Mouse (Mus musculus): ENCODE results near the gene Lrtm1.

Lrtm1 gene

DNA sequence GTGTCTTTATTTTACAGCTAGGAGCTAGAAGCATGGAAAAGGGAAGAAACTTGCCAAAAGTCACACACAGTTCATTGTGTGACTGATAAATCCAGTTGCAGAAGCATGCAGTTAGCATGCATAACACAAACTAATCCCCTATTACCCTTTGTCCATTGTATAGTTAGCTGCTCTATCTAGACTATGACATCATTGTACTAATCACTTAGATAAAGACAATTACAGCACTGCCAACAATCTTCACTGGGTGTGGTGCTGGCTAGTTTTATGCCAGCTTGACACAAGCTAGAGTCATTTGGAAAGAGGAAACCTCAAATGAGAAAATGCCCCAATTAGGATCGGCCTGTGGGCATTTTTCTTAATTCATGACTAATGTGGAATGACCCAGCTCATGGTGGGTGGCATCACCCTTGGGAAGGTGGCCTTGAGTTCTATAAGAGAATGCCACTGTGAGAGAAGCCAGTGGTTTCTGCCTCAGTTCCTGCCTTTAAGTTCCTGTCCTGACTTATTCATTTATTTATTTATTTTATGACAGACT is 13.9 kb downstream of the Lrtm1 start:
- DNase-seq (ENCODE audit: low read depth), result no peak

DNA sequence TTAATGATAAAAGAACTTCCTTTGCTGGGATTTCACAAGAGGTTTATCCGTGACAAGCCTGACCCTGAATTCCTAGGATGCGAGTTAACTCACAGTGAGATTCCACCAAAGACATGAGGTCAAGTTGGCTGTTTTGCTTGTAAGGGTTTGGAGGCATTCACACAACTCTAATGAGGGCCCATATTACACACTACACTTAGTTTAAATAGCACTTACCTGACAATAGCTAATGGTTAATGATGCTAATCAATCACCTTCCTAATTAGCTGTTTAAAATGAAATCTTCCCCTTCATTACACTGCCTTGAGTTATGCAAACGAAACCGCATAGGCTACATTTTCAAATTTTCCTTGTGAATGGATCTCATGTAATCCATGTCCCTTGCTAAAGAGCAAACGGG is 20.2 kb downstream of the Lrtm1 start:
- DNase-seq (ENCODE audit: low read depth), result no peak

DNA sequence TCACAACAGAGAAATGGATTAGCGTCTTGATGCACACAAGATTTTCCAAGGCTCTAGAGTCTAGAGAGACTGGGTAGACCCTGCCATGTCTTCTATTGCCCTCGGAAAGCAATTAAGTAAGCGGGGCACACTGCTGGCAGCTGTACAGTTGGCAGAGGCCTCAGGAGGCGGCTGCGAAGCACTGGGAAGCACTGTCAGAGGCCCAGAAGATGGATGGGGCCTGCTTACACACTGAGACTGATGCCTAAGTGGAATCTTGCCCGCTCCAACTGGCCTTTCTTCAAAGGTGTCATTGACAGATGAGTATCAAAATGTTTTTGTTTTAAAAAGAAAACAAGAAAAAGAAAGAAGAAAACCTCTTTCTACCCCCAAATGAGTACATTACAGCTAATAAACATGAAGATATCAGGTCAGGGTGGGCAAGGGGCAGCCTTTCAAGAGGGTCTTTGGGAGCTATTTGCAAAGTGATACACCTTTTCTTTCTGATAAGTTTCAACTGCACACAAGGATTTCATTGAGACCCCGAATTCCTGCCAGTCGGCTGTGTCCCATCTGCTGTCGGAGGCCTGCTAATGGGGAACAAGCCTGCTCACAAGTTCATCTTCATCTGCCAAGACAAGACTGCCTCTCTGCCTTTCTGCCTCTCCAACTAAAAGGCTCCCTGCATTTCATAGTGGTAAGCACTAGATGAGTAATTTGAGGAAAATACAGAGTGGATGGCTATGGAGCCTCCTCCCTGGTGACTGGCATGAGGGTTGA is 22.8 kb downstream of the Lrtm1 start:
- no peak for DNase-seq (ENCODE audit: low read depth)

DNA sequence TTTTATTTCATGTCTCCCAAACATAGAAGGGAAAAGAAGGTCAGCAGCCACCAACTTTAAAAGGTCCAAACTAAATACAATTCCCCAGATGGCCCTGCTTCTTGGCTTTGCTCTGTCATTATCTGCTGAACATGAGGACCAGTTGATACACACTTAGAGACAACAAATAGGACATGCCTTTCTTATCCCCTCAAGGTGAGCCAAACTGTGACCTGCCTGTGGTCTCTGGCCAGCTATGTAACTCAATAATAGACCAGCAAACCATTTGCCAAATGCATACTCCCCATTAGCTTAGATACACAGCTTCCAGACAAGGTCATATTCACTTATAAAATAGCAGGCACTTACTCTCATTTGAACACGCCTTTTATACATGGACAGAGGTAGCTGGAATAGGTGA is 23.5 kb downstream of the Lrtm1 start:
- no peak for DNase-seq (ENCODE audit: low read depth)

DNA sequence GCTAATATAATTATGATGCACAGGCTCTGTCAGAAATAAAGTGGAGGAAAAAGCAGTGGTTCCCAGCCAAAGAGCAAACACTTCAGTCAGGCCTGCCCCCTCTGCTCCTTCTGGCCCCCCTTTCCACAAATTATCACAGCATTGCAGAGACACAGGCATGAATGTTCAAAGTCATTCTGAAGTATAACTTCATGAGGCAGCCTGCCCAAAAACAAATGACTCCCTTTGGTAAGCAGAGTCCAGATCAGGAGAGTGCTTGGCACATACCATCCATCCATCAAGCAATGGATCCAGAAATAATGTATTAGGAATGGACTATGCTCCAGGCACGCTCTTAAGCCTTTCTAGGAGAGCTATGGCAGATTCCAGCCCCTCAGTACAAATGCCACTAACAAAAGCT is 24.3 kb downstream of the Lrtm1 start:
- DNase-seq (ENCODE audit: low read depth), result no peak

DNA sequence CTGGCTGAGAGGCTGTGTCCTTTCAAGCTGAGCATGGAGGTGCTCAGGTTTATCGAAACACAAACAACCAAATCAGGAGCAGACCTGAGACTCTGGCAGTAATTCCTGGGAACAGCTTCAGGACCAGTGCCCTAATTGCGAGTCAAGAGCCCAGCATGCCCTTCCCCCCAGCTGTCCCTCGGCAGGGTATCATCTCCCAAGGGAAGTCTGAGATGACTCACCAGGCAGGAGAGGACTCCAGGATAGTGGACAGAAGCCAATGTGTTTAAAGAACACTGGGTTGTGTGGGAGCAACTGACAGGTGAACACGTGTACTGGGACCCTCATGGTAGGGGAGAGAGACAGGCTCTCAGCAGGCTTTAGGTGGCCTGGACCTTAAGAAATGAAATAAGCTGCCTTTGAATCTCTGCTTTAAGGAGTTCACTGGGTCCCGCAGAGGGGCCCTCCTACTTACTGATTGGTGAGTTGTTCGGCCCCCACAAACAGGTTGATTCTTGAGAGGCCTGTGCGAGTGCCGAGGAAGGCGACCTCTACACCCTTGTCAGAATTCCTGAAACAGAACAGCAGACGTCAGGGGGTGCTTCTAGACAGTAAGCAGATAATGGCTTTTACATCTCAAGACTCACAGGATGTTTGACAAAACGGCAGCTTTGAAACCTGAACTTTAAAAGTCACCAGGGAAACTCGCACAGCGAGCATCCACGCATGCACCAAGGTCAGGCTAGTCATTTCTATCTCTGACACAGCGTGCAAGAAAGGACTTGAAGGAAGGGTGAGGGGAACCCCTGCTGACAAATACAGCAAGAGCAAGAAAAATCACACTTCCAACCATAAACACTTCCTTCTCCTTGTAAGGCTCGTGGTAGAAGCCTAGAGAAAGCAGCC is 34.2 kb downstream of the Lrtm1 start:
- no peak for DNase-seq (ENCODE audit: low read depth)

DNA sequence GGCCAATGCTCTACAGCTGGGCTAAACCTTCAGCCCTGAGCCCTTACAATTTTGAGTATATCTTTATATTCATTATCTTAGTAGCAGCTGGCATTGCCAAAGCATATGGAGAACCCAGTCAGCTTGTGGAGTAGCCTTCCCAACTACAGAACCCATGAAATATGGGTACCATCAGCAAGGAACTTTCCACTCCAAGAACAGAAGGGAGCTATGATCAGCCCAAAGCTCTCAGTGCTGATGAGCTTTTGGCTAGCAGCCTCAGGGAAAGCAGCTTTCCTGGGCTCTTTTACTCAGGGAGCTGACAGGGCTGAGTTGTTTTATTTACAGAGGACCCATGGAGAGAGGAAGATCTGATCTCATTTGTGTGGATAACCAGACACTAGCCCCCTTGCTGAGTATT is 42.7 kb downstream of the Lrtm1 start:
- DNase-seq (ENCODE audit: low read depth), result no peak

DNA sequence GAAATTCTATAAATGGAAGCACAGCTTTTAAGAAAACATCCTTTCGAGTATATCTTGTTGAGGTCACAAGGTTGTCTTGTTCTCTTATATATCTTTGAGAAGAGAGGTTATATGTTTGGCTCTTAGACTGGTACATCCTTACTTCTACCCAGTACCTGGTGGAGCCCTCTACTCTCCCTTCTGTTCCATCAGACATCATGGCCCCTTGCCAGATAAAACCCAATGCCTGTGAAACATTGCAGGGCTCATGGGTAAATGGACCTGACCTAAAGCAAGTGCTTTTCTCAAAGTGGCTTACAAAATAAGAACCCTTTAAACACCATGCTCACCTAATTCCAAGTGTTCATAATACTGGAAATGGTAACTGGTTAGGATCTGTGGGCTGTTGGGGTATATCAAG is 43.5 kb downstream of the Lrtm1 start:
- no peak for DNase-seq (ENCODE audit: low read depth)

DNA sequence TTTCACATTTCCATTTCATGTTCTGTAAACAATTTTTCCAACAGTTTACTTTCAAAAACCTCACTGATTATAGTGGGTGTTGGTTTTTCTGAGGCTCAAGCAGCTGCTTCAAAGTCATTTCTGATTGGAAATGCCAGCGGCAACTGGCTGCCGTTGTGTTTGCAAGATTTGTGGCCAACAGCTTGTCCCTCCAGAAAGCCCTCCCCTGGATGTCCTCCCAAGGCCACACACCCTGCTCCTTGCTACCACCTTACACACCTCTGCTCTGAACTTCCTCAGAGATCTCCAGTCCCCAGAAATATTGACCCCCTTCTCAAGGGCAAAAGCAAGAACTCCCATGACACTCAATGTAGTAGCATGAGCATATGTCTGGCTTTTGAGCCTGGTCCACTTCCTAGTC is 44.7 kb downstream of the Lrtm1 start:
- no peak for DNase-seq (ENCODE audit: low read depth)

DNA sequence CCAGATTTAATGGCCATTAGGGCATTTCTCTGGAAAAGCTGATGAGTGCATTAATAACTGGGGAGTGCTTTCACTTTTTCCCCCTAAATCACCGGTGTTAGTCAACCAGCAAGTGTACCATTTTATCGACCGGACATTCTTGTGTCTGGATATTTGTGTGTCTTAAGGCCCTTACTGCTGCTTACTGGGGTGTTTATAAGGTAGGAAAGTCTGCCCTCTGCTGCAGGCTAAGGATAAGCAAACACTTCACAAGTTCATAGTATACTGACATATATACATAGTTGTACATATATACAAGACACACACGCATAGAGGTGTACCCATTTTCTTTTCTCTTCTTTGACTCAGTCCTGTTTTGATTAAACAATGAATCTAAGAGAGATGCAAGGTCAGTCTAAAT is 55.7 kb downstream of the Lrtm1 start:
- DNase-seq (ENCODE audit: low read depth), result no peak

DNA sequence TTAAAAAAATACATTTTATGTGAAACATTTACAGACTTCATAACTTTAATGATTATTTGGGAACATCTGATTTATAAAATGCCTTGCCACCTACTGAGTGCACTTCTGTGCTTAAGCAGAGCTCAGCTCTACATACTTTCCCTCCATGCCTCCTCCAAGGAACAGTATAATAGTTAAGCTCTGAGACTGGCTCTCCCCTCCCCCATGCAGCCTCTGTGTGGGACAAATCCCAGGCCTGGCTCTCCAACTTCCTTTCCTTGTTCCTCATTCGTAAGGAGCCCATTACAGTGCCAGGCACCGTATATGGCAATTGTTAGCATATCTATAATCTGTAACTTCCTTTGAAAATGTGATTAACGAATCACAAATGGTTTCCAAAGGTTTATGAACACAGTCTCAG is 59.4 kb downstream of the Lrtm1 start:
- DNase-seq (ENCODE audit: low read depth), result no peak

DNA sequence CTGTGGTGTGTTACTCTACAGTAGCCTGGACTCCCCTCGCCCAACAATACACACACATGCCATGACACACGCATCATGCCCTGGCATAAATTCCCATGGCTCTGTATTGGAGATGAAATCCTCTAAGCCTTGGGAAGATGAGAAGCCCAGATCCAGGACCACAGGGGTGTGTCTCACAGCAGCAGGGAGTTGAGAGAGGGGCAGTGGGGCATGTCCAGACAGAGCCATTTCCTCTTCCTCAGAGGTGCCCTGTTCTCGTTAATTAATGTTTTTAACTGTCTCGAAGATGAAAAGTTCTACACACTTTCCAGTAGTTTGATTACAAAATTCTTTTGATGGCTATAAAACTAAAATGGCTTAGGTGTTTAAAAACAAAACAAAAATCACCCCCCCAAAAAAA is 62.2 kb downstream of the Lrtm1 start:
- no peak for DNase-seq (ENCODE audit: low read depth)

DNA sequence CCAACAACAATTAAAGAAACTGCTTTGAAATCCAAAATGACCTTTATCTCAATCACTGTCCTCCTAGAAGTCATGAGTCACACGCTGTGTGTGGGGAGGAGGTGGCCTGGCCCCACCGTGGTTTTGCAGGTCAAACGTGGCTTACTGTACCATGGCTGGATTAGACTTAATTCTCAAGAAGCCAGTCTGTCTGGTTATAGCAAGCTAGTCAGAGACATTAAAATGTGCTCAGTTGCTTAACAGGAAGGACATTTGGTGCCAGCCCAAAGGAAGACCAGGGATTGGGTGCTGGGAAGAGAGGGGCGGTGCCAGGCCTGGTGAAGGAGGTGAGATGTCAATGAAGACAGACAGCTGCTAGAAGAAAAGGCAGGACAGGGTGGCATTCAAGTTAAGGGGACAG is 62.6 kb downstream of the Lrtm1 start:
- peak; percentile 4 for DNase-seq (ENCODE audit: low read depth)

DNA sequence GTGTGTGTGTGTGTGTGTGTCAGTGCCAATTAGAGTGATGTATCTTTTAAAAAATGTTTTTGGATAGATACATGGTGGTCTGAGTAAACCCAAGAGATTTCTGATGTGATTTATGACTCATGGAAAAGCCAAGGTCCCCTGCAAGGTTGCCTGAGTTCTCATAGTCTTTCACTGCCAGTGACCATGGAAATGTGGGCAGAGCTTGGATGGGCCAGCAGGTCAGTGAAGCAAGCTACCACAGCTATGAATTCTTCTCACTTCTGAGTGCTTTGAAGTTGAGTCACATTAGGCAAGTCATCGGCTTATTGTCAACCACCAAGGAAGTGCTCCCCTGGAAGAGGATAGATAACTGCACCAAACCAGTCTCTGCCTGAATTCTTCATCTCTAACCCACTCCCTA is 64.2 kb downstream of the Lrtm1 start:
- DNase-seq (ENCODE audit: low read depth), result no peak
